Mouse (Mus musculus) thymus, adult 2 months (tissue): ENCODE data around the gene Fam111a. TPM values are rescaled to one million over a fixed set of nuclear protein-coding genes. Genes with fewer than 3 reads are reported as not detected.

Experiments used
- DNase-seq: peaks from one replicate; pipeline ENCODE4 v3.0.0; 2021
- H3K27ac ChIP-seq: fragments of 200-500 bp; 2 replicates; pipeline ENCODE4 v1.5.1; 2012; ENCODE audit warnings: low read length, control low read depth; ENCODE audit not compliant: control insufficient read depth, insufficient read depth
- H3K27me3 ChIP-seq: fragments of 200-500 bp; 2 replicates; pipeline ENCODE4 v1.6.1; 2012; ENCODE audit warnings: mild to moderate bottlenecking, low read length, moderate library complexity, mixed read lengths; ENCODE audit not compliant: control insufficient read depth, insufficient read depth
- H3K36me3 ChIP-seq: fragments of 200-500 bp; 2 replicates; pipeline ENCODE4 v1.6.1; 2012; ENCODE audit warnings: mild to moderate bottlenecking, low read length, moderate library complexity; ENCODE audit not compliant: control insufficient read depth, insufficient read depth
- H3K4me1 ChIP-seq: fragments of 200-500 bp; replicated peaks from 2 replicates; pipeline ENCODE4 v1.6.1; 2012; ENCODE audit warnings: low read length; ENCODE audit not compliant: control insufficient read depth, insufficient read depth
- H3K4me3 ChIP-seq: fragments of 200-500 bp; 2 replicates; pipeline ENCODE4 v1.5.1; 2012; ENCODE audit warnings: mild to moderate bottlenecking, low read length, control low read depth, moderate library complexity; ENCODE audit not compliant: control insufficient read depth, insufficient read depth
- CTCF ChIP-seq: fragments of 200-500 bp; IDR thresholded peaks from 2 replicates; pipeline ENCODE4 v1.5.1; 2012; ENCODE audit warnings: mild to moderate bottlenecking, control low read depth, low read length, moderate library complexity, borderline replicate concordance; ENCODE audit not compliant: control insufficient read depth, poor library complexity, insufficient read depth; ENCODE audit errors: extremely low read depth
- POLR2A ChIP-seq: fragments of 200-500 bp; IDR thresholded peaks from 2 replicates; pipeline ENCODE4 v1.6.1; 2012; ENCODE audit warnings: mild to moderate bottlenecking, low read length, control low read depth, moderate library complexity; ENCODE audit not compliant: control insufficient read depth, poor library complexity, insufficient read depth; ENCODE audit errors: extremely low read depth
- WGBS: fragments of 180-500 bp; shearing (Covaris S2); methylation state at CpG from one replicate; pipeline ENCODE4 v1.1.7; 2018; 5-methylcytosine and 5-hydroxymethylcytosine counted together
- polyA plus RNA-seq: library from polyadenylated mRNA; depleted of rRNA; stranded (reverse); fragments of >200 nt; gene quantifications from 2 replicates; pipeline ENCODE4 v1.2.3, GENCODE M21; 2012

Gene Fam111a
- polyA plus RNA-seq, 1 experiment = 4.4 TPM

DNA sequence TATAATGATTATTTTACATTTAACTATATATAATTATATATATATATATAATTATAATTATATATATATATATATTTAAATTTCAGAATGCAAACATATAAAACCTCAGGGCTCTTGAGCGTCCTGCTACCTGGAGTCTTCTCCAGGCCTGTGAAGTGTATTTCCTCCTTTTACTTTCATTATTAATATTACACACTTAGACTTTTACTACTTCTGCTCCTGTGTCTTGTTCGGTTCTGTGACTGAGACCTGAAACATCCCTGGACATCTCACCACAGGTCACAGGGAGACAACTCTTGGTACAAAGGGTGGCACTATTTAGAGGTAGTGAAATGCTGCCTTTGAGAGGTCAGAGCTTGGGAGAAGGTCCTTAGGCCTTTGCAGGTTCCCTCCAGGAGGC is 10.8 kb downstream of the Fam111a start:
- DNase-seq = no peak
- Histone ChIP-seq H3K36me3 (no peaks in the 10 kb centered on the region), H3K27me3 (no peaks in the 10 kb centered on the region), H3K4me3 (no peak overlapping the region), H3K4me1 (no peaks in the 10 kb centered on the region), H3K27ac (no peak overlapping the region)
- 81% methylated on average over 2 of the region's 2 CpGs for WGBS
- TF ChIP-seq CTCF (no peak), POLR2A (no peak)

DNA sequence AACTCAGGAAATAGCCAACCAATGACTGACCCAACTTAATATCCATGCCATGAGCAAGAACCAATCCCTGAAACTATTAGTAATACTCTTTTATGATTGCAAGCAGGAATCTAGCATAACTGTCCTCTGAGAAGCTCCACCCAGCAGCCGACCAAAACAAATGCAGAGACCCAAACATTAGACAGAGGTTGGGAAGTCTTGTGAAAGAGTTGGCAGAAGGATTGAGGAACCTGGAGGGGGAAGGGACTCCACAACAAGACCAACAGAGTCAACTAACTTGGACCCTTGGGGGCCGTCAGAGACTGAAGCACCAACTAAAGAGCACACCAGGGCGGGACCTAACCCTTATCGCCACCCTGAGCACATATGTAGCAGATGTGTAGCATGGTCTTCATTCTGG is 12.7 kb downstream of the Fam111a start:
- DNase-seq = no peak
- Histone ChIP-seq H3K27ac (no peak overlapping the region), H3K4me1 (no peaks in the 10 kb centered on the region), H3K4me3 (no peak overlapping the region), H3K27me3 (no peaks in the 10 kb centered on the region), H3K36me3 (no peaks in the 10 kb centered on the region)
- no peak for TF ChIP-seq POLR2A
- TF ChIP-seq CTCF = no peak
- WGBS = 94% methylated on average over 4 of the region's 4 CpGs

DNA sequence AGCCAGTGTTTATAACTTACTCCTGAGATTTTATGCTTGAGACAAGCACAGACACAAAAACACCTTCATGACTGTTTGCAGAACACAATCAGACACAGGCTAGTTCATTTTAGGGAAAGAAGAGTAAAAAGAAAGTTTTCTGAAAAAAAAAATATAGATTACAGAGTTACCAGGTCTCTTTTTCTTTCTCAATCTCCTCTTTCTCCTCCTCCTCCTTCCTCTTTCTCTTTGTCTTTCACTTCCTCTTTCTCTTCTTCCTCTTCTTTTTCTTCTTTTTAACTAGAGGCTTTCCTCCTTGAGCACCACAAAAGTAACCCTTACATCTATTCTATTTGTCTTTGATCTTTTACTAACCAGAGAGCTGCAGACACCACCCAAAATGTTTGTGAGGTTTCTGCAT is 18.7 kb downstream of the Fam111a start:
- no peaks in the 10 kb centered on the region for H3K36me3 ChIP-seq
- DNase-seq = no peak
- TF ChIP-seq POLR2A = no peak
- no peak for TF ChIP-seq CTCF
- peaks cover 4% of the 10 kb centered on the region for H3K4me1 ChIP-seq
- H3K27me3 ChIP-seq = no peaks in the 10 kb centered on the region
- no peak overlapping the region for H3K4me3 ChIP-seq
- H3K27ac ChIP-seq = no peak overlapping the region; the same call in 1 of the 2 replicates

DNA sequence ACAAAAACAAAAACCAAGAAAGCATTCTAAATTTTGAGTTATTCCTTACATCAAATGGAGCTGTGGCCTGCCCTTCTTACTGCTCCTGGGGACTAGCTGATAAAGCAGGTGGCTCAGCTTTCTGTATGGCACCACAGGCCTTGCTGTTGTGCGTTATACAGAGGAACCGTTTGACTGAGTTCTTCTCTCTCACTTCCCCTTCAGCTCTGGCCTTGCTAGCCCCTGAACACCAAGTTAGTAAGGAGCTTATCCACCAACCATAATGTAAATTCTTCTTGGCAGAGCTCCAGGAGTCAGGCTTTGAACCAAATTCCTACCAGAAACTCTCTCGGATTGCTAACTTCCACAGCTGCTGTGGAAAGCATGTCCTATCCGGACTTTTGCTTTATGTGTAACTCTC is 21.5 kb downstream of the Fam111a start:
- no peak for DNase-seq
- WGBS = 64% methylated on average over 4 of the region's 4 CpGs

DNA sequence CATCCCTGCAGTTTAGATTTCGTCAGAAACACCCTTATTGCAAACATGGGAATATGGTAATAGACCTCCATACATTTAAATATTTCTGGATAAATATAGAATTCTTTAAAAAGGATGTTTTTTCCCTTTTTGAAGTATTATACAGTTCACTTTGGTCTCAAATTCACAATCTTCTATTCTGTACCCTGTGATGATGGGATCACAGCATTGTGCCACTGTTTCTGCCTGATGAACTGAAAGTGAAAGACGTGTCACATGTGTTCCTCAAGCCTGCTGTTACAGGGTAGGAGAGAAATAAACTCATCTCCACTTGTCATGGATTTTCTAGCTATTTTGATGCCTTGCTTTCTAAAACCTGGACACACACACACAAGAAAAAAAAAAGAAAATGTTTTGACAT is 25.3 kb downstream of the Fam111a start:
- Histone ChIP-seq H3K27me3 (no peaks in the 10 kb centered on the region), H3K27ac (no peak overlapping the region), H3K4me1 (peaks cover 18% of the 10 kb centered on the region), H3K36me3 (no peaks in the 10 kb centered on the region), H3K4me3 (no peak overlapping the region)
- no peak for DNase-seq
- no peak for TF ChIP-seq POLR2A
- TF ChIP-seq CTCF = no peak
- 43% methylated on average over 2 of the region's 2 CpGs for WGBS

More for the DNA sequence above, 21.5 kb downstream of the Fam111a start:
- Histone ChIP-seq H3K36me3 (no peaks in the 10 kb centered on the region), H3K27ac (no peak overlapping the region), H3K4me1 (peaks cover 4% of the 10 kb centered on the region), H3K27me3 (no peaks in the 10 kb centered on the region), H3K4me3 (no peak overlapping the region)
- TF ChIP-seq POLR2A = no peak
- no peak for TF ChIP-seq CTCF

DNA sequence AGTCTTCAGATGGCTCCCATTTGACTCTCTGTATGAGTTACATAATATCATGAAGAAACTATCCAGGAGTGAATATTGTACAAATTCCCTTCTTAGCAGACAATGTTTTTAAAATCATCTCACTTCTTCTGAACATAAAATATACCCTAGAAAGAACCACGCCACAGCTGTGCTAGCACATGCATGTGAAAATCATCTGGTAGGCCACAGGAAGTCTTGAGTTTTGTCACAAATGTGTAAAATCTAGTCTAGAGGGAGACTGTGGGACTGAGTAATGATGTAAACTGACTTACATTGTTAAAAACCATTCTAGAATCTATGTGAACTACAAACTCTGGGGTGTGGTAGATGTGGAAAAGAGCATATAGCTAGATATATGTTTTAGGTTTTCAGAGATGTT is 26.1 kb downstream of the Fam111a start:
- H3K27me3 ChIP-seq = no peaks in the 10 kb centered on the region
- no peak overlapping the region for H3K27ac ChIP-seq
- H3K4me1 ChIP-seq = peaks cover 20% of the 10 kb centered on the region
- no peak for DNase-seq
- whole genome bisulfite sequencing = 9% methylated on average over 1 of the region's 1 CpGs
- no peak overlapping the region for H3K4me3 ChIP-seq
- H3K36me3 ChIP-seq = no peaks in the 10 kb centered on the region
- TF ChIP-seq CTCF (no peak), POLR2A (no peak)

DNA sequence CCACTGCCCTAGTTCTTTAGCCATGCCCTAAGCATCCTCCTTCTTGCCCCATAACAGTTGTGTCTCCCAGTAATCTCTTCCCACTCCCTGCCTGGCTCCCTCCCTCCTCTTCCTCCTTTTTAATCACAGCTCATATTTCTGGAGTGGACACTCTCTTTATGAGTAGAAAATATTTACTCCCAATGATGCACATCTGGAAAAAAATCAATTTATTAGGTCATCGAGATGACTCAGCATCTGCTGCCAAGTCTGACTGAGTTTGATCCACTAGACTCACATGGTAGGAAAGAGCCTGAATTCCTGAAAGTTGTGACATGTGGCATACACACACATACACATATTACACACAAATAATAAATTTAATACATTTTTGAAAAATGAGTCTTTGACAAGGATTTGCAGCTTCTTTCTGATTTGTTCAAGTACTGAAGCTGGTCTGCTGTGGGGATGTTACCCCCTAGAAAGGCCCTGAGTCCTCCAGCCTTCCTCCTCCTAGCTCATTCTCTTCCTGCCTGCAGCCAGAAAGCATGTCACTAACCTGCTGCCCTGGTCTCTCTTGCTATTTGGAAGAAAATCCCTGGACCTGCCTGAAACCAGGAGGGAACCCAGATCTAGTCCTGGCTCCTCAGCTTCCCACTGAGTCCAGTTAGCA is 27.2 kb downstream of the Fam111a start:
- no peaks in the 10 kb centered on the region for H3K27me3 ChIP-seq
- TF ChIP-seq CTCF (no peak), POLR2A (no peak)
- H3K4me3 ChIP-seq = peak overlapping the region; percentile 5; the same call in 1 of the 2 replicates
- no peaks in the 10 kb centered on the region for H3K36me3 ChIP-seq
- H3K4me1 ChIP-seq = peaks cover 21% of the 10 kb centered on the region
- DNase-seq = no peak
- peak overlapping the region; percentile 45; the same call in 1 of the 2 replicates for H3K27ac ChIP-seq
- 86% methylated on average over 1 of the region's 1 CpGs for WGBS
